Mouse (Mus musculus) spleen, adult 2 months (tissue): ENCODE measurements at regions not wholly inside any gene's neighbourhood (a gene's known extent, or its start where the extent isn't known, plus 50 kb on each side); places are given as distances from the start of the nearest gene placed in this dataset.

Source experiments
- CTCF ChIP-seq: fragments of 200-500 bp; IDR thresholded peaks from 2 replicates; pipeline ENCODE4 v1.5.1; 2011; ENCODE audit warnings: mild to moderate bottlenecking, inconsistent platforms; ENCODE audit not compliant: insufficient read depth, insufficient read length, insufficient replicate concordance; ENCODE audit errors: extremely low read depth
- POLR2A ChIP-seq: fragments of 200-500 bp; IDR thresholded peaks from 2 replicates; pipeline ENCODE4 v1.6.1; 2011; ENCODE audit warnings: low read depth, low read length, inconsistent platforms

- TF ChIP-seq CTCF (no peak), POLR2A (no peak)
Observed at GRCm38 (mm10) chr15:5799917-5800316, 499.7 kb upstream of the Dab2 start.
